Mouse (Mus musculus) right cerebral cortex, postnatal 36 days (tissue): ENCODE data around the gene Ephb1.

ENCODE experiments used
- DNase-seq, 2 experiments: peaks; one replicate each; pipeline ENCODE4 v3.0.0; 2022; ENCODE audit warnings: low spot score in 2 of 2, mixed read lengths in 1 of 2

Ephb1 gene

GRCm38 (mm10) chr9:102249124-102249816, 105.2 kb downstream of the Ephb1 start:
- no peak for DNase-seq

DNA sequence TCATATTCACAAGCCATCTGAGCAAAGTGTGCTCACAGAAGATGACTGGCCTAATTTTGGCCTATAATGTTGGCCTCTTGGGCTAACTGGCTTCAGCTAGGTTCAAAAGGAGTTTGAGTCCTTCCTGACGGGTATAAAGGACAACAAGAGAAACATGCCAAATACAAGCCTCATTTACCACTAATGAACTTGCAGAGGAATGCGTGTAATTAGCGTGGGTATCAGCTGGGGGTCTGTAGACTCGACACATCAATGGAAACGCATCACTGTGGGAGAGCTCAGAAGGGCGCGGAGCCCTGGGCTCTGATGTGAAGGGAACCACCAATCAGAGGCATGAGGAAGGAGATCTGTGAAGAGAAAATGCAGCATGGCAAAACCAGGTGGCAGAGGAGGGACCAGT, 108.9 kb downstream of the Ephb1 start:
- no peak for DNase-seq

DNA sequence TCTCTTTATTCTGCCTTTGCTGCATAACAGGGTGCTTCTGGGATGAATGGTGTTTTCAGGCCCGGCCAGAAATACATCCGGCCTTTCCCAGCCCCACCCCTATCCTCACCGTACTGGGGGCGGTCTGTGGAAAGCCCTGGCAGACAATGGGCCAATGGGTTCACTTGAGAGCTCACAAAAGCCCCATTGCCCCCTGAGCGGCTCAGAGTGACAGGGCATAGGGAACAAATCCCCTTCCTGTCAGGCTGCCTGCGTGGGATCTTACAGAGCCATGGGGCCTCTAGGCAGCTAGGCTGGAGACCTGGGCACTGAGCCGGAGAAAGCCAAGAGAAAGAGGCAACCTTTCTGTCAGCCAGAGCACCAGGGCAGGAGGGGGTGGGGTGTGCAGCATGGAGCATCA, 111.2 kb downstream of the Ephb1 start:
- no peak for DNase-seq

GRCm38 (mm10) chr9:102241546-102241945, 112.9 kb downstream of the Ephb1 start:
- no peak for DNase-seq

GRCm38 (mm10) chr9:102240215-102240614, 114.3 kb downstream of the Ephb1 start:
- no peak for DNase-seq

- DNase-seq, result no peak
Observed at GRCm38 (mm10) chr9:102235444-102235951, 119.0 kb downstream of the Ephb1 start.

GRCm38 (mm10) chr9:102231248-102231647, 123.2 kb downstream of the Ephb1 start:
- DNase-seq, result no peak

- no peak for DNase-seq
Observed at GRCm38 (mm10) chr9:102216746-102217566, 137.5 kb downstream of the Ephb1 start.

DNA sequence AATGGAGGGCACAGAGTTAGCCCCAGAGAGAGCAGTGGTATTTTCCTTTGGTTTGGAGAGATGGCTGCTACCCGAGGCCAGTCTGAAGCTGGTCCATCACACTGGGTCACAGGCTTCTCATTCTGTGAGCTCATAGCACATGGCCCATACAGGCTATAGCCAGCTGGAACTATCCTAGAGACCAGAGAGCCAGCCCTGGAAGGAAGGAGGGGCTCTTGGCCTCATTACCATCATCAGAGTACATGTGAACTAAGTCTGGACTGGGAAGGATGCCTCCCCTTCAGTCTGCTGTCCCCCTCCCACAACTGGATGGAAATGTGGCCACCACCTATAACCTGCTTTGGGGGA, 142.5 kb downstream of the Ephb1 start:
- no peak for DNase-seq

DNA sequence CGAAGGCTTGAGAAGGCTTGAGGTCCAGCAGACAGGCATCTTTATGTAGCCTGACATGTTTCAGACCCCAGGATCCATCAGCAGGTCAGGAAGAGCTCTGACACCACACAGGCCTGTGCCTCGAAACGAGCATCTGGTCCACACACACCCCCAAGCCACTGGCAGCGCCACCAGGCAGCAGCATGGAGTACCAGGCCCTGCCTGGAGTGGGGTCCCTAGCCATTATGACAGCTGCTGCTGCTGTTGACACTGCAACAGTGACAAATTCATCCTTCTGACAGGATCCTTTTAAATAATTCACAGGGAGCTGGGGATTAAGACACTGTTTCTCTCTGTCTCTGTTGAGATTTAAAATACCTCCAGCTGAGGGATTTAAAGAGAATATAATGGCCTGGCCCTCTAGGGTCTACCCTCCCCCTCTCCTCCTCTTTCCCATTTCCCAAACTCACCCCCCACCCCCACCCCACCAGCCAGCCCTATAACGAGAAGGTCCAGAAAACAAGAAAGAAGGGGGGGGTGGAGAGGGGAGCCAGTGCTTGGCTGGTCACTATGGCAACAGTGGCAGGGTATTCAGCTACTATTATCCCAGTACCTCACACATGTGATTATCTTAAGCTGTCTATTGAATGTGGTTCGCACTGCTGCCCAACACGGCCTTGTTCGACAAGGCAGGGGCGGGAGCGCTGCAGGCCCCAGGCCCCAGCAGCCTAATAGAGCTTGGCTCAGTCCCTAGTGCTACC, 143.0 kb downstream of the Ephb1 start:
- DNase-seq, result no peak

DNA sequence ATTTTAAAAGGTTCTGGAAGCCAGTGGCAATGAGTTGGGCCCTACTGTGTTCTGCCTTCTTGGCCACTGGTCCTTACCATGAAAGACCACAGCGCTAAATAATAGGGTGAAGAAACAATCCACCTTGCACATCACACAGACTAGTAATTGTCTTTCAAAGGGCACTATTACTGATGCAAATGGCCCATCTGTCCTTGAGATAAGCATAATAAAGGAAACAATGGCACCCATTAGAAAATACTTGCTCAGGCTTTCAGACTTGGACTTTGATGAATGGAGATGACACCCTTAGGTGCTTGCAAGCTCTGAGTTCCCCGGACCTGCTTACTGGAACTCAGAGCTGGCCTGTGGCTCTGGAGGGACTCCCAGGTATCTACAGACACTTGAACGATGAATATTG, 149.0 kb downstream of the Ephb1 start:
- DNase-seq, result no peak

GRCm38 (mm10) chr9:102201867-102202266, 152.6 kb downstream of the Ephb1 start:
- no peak for DNase-seq

- DNase-seq, result no peak
Observed at GRCm38 (mm10) chr9:102196856-102197255, 157.6 kb downstream of the Ephb1 start.

DNA sequence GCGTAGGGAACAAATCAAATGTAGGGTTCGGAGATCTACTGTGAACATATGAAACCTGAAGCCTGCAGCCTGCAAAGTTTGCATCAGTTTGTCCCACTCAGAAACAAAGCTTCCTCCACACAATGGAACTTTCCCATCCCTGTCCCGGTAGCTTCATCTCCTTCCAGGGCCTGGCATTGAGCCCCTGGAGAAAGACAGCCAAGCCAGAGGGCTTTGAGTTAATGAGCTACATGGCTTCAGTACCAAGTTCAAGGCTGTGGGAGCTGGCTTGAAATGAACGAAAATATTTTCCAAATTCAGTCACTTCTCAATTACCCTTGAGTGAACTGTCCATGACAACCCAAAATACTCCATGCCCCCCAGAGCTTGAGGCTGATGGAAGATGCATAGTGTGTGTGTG, 160.4 kb downstream of the Ephb1 start:
- DNase-seq, result no peak

GRCm38 (mm10) chr9:102192724-102193685, 161.5 kb downstream of the Ephb1 start:
- no peak for DNase-seq

DNA sequence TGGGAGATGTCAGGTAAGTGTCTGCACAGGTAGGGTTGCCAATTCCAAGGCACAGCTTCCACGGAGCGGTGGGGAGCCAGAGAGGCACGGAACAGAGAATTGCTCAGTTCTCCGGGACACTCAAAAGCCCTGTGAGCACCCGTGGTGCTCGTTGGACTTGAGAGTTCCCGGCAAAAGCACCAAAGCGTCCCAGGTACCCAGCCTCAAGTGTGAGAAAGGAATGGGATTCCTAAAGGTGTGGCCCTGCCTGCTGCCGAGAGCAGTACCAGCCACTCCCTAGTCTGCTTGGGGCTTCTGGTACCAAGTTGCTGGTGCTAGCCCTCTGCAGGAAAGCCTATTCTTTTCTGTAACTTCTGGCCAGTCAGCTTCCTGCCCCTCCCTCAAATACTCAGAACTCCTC, 164.4 kb downstream of the Ephb1 start:
- no peak for DNase-seq

DNA sequence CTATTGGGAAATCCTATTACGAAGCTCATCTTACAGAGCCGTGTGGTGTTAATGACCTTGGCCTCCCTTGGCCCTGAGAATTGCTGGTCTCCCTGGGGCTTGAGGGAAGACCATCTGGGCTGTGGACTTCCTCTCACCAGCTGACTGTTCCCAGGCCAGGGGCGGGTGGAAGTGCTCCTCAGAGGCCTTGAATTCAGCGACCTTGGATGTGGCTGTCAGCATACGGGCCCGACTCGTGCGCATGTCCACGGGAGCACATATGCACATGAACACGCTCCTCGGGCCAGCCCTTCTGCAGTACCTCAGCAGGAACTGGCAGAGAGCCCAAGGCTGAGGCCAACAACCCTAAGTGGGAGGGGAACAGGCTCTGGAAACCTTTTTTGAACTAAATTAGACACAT, 165.1 kb downstream of the Ephb1 start:
- DNase-seq, result no peak

GRCm38 (mm10) chr9:102183663-102184274, 170.7 kb downstream of the Ephb1 start:
- DNase-seq, result no peak

- no peak for DNase-seq
Observed at GRCm38 (mm10) chr9:102181810-102182490, 172.5 kb downstream of the Ephb1 start.

- no peak for DNase-seq
Observed at GRCm38 (mm10) chr9:102181276-102181675, 173.2 kb downstream of the Ephb1 start.
